Mouse (Mus musculus): ENCODE measurements around the gene Hist1h2bq. TPM values are rescaled to one million over a fixed set of nuclear protein-coding genes. Genes with fewer than 3 reads are reported as not detected.

Hist1h2bq gene
- 1.2 and 3.8 TPM in 2 replicates for polyA plus RNA-seq (2012; rRNA removed)

DNA sequence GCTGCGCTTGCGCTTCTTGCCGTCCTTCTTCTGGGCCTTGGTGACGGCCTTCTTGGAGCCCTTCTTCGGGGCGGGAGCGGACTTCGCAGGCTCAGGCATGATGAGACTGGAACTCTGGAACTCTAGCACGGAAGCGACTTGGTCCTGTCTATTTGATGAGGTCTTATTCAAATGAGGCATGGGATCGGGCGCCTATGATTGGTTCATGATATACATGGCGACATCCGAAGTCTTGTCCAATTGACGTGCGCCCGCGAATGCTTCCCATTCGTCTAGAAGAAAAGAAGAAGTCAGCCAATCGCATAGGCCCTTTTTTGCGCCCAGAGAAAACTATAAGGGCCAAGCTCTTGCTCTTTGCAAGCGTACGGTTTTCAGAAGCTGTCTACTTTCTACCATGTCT, at the start of gene Hist1h2bq, which contains the start of gene Hist1h2ao:
Hist1h2bq (minus strand) TSS at position 125 of the 400 bp plus-strand sequence.
Hist1h2ao (plus strand) TSS at position 393 of the 400 bp plus-strand sequence.

DNA sequence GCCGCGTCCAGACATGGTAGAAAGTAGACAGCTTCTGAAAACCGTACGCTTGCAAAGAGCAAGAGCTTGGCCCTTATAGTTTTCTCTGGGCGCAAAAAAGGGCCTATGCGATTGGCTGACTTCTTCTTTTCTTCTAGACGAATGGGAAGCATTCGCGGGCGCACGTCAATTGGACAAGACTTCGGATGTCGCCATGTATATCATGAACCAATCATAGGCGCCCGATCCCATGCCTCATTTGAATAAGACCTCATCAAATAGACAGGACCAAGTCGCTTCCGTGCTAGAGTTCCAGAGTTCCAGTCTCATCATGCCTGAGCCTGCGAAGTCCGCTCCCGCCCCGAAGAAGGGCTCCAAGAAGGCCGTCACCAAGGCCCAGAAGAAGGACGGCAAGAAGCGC, 23.5 kb upstream of the Hist1h2bq start, which contains the start of the genes Hist1h2ap and Hist1h2br:
Hist1h2ap (minus strand) TSS at position 47 of the 400 bp plus-strand sequence.
Hist1h2br (plus strand) TSS at position 283 of the 400 bp plus-strand sequence.

DNA sequence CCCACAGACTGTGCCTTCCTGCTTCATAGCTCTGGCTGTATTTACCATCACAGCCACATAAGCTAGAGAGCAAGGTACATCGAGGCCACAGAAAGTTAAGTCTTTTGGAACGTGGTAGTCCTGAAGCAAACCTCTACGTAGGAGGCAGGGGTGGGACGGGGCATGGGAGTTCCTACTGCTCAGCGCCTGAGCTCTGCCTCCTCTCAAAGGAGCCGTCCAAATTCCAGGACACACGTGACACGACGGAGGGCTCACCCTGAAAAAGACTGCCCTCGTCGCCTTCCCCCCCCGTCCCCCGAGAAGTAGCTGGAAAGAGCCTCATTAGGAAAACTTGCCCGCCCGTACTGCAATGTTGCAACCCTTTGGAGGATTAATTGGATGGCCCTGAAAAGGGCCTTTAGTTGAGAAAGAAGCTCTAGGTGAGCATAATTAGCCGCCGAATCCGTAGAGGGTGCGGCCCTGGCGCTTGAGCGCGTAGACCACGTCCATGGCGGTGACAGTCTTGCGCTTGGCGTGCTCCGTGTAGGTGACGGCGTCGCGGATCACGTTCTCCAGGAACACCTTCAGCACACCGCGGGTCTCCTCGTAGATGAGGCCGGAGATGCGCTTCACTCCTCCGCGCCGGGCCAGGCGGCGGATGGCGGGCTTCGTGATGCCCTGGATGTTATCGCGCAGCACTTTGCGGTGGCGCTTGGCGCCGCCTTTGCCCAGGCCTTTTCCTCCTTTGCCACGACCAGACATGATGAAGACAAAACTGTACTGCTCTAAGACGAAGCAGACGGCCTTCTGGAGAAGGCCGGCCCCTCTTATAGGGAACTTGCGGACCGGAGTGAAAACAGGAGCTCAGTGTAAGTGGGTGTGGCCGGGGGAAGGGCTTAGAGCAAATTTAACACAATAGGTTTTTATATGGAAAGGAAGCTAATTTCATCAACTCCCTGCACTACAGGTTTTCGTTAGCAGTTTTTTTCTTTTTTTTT, 21.7 kb upstream of the Hist1h2bq start, which contains the start of gene Hist1h4n:
Hist1h4n (minus strand) TSS at position 779 of the 977 bp plus-strand sequence.

DNA sequence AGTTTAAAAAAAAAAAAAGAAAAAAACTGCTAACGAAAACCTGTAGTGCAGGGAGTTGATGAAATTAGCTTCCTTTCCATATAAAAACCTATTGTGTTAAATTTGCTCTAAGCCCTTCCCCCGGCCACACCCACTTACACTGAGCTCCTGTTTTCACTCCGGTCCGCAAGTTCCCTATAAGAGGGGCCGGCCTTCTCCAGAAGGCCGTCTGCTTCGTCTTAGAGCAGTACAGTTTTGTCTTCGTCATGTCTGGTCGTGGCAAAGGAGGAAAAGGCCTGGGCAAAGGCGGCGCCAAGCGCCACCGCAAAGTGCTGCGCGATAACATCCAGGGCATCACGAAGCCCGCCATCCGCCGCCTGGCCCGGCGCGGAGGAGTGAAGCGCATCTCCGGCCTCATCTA, 1.5 kb upstream of the Hist1h2bq start, which contains the start of gene Hist1h4m:
Hist1h4m (plus strand) TSS at position 208 of the 400 bp plus-strand sequence.

DNA sequence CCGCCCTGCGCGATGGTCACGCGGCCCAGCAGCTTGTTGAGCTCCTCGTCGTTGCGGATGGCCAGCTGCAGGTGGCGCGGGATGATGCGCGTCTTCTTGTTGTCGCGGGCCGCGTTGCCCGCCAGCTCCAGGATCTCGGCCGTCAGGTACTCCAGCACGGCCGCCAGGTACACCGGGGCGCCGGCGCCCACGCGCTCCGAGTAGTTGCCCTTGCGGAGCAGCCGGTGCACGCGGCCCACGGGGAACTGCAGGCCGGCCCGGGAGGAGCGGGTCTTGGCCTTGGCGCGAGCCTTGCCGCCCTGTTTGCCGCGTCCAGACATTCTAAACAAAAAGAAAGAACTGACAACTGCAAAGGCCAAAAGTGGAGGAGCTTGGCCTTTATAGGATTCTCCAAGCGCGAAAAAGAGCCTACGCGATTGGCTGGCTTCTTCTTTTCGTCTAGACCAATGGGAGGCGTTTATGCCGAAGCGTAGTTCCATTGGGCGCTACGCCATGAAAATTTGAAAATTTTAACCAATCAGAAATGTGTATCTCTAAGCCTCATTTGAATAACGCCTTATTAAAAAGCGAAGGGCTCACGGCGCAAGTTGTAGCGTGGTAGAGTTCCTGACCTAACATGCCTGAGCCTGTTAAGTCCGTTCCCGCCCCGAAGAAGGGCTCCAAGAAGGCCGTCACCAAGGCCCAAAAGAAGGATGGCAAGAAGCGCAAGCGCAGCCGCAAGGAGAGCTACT, 22.9 kb downstream of the Hist1h2bq start, which contains the start of the genes Hist1h2an and Hist1h2bp:
Hist1h2an (minus strand) TSS at position 320 of the 731 bp plus-strand sequence.
Hist1h2bp (plus strand) TSS at position 563 of the 731 bp plus-strand sequence.

DNA sequence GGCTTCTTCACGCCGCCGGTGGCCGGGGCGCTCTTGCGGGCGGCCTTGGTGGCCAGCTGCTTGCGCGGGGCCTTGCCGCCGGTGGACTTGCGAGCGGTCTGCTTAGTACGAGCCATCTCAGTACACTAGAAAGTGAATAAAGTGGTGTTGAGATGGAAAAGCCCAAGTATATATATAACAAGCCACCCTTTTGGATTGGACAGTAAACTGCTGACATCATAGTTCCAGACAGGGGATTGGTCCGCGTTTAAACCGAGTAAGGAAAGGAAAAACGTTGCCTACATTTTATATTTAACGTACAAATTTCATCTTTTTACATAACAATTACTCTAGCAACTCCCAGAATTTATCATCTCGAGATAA, 26.8 kb downstream of the Hist1h2bq start, which contains the start of gene Hist1h3i:
Hist1h3i (minus strand) TSS at position 116 of the 363 bp plus-strand sequence.

DNA sequence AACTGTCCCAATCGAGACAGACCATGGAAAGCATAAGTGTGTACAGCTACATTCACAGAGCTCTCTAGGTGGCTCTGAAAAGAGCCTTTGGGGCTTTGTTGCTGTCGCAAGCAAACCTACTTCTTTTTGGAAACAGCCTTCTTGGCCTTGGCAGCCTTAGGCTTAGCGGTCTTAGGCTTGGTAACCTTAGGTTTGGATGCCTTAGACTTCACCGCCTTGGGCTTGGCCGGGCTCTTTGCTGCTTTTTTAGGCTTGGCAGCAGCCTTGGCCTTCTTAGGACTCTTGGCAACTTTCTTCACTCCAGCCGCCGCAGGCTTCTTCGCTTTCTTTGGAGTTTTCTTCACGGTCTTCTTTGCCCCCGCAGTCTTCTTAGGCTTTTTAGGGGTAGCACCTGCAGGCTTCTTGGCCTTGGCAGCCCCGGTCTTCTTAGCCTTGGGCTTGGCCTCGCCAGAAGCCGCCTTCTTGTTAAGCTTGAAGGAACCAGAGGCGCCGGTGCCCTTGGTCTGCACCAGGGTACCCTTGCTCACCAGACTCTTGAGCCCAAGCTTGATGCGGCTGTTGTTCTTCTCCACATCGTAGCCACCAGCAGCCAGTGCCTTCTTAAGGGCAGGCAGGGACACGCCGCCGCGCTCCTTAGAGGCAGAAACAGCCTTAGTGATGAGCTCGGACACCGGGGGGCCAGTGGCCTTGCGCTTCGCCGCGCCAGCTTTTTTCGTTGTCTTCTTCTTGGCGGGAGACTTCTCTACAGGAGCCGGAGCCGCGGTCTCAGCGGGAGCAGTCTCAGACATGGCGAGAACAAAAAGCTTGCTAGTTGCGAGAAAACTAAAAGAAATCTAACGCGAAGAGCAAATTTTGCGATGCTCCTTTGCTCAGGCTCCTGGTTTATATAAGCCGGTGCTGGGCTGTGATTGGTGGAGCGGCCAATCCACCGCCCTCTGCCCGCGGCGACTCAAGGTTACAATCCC, 29.9 kb downstream of the Hist1h2bq start, which contains the start of gene Hist1h1b:
Hist1h1b (minus strand) TSS at position 859 of the 965 bp plus-strand sequence.

Other genes with a start within 250 kb of the Hist1h2bq start
- gene Olfr1364, start 228.4 kb downstream of the Hist1h2bq start, polyA plus RNA-seq (2012; rRNA removed) = not detected in 2 replicates
- not detected in 2 replicates for gene Olfr1362, start 196.2 kb downstream of the Hist1h2bq start, polyA plus RNA-seq (2012; rRNA removed)
- not detected in 2 replicates for gene Olfr11, start 167.7 kb downstream of the Hist1h2bq start, polyA plus RNA-seq (2012; rRNA removed)
- gene Olfr1361, start 146.8 kb downstream of the Hist1h2bq start, polyA plus RNA-seq (2012; rRNA removed) = not detected in 2 replicates
- gene Olfr1360, start 132.8 kb downstream of the Hist1h2bq start, polyA plus RNA-seq (2012; rRNA removed) = not detected in 2 replicates
- gene Olfr1359, start 112.1 kb downstream of the Hist1h2bq start, polyA plus RNA-seq (2012; rRNA removed) = not detected in 2 replicates
- 1.0 and 1.4 TPM in 2 replicates for gene Hist1h2bl, start 94.1 kb downstream of the Hist1h2bq start, polyA plus RNA-seq (2012; rRNA removed)
- gene Hist1h2ai, start 93.8 kb downstream of the Hist1h2bq start, polyA plus RNA-seq (2012; rRNA removed) = 3.4 and 7.2 TPM in 2 replicates
- 7.7 and 8.9 TPM in 2 replicates for gene Hist1h3h, start 92.5 kb downstream of the Hist1h2bq start, polyA plus RNA-seq (2012; rRNA removed)
- 2.3 and 3.4 TPM in 2 replicates for gene Hist1h2bm, start 88.2 kb downstream of the Hist1h2bq start, polyA plus RNA-seq (2012; rRNA removed)
- gene Hist1h4j, start 75.1 kb downstream of the Hist1h2bq start, polyA plus RNA-seq (2012; rRNA removed) = 4.5 TPM in 2 replicates
- gene Hist1h4k, start 59.7 kb downstream of the Hist1h2bq start, polyA plus RNA-seq (2012; rRNA removed) = 5.4 and 10.0 TPM in 2 replicates
- gene Hist1h2ak, start 56.4 kb downstream of the Hist1h2bq start, polyA plus RNA-seq (2012; rRNA removed) = 4.8 and 5.9 TPM in 2 replicates
- 1.6 and 3.0 TPM in 2 replicates for gene Hist1h2bn, start 56.1 kb downstream of the Hist1h2bq start, polyA plus RNA-seq (2012; rRNA removed)
- gene Hist1h1b, start 29.6 kb downstream of the Hist1h2bq start, polyA plus RNA-seq (2012; rRNA removed) = 0.70 and 1.2 TPM in 2 replicates
- 6.0 and 8.7 TPM in 2 replicates for gene Hist1h3i, start 26.8 kb downstream of the Hist1h2bq start, polyA plus RNA-seq (2012; rRNA removed)
- gene Hist1h2an, start 23.0 kb downstream of the Hist1h2bq start, polyA plus RNA-seq (2012; rRNA removed) = 1.2 and 1.3 TPM in 2 replicates
- 0.28 and 0.64 TPM in 2 replicates for gene Hist1h2bp, start 22.7 kb downstream of the Hist1h2bq start, polyA plus RNA-seq (2012; rRNA removed)
- not detected in 2 replicates for gene Hist1h2ao, start 268 bp upstream of the Hist1h2bq start, polyA plus RNA-seq (2012; rRNA removed)
- not detected in 2 replicates for gene Hist1h4m, start 1.5 kb upstream of the Hist1h2bq start, polyA plus RNA-seq (2012; rRNA removed)
- 7.9 and 9.3 TPM in 2 replicates for gene Hist1h4n, start 22.0 kb upstream of the Hist1h2bq start, polyA plus RNA-seq (2012; rRNA removed)
- gene Hist1h2ap, start 23.3 kb upstream of the Hist1h2bq start, polyA plus RNA-seq (2012; rRNA removed) = 8.6 and 10.7 TPM in 2 replicates
- gene Hist1h2br, start 23.5 kb upstream of the Hist1h2bq start, polyA plus RNA-seq (2012; rRNA removed) = 1.7 and 2.6 TPM in 2 replicates
- 12.3 and 13.4 TPM in 2 replicates for gene Zfp184, start 134.9 kb upstream of the Hist1h2bq start, polyA plus RNA-seq (2012; rRNA removed)
- 0.03 and 0.04 TPM in 2 replicates for gene Pom121l2, start 171.0 kb upstream of the Hist1h2bq start, polyA plus RNA-seq (2012; rRNA removed)
- not detected in 2 replicates for gene Prss16, start 199.5 kb upstream of the Hist1h2bq start, polyA plus RNA-seq (2012; rRNA removed)
- 0.89 and 1.4 TPM in 2 replicates for gene Hist1h2ah, start 225.4 kb upstream of the Hist1h2bq start, polyA plus RNA-seq (2012; rRNA removed)
- 2.4 and 3.9 TPM in 2 replicates for gene Hist1h2bk, start 225.7 kb upstream of the Hist1h2bq start, polyA plus RNA-seq (2012; rRNA removed)
- 7.9 and 9.4 TPM in 2 replicates for gene Hist1h4i, start 231.2 kb upstream of the Hist1h2bq start, polyA plus RNA-seq (2012; rRNA removed)
- 6.1 and 6.9 TPM in 2 replicates for gene Hist1h2ag, start 232.7 kb upstream of the Hist1h2bq start, polyA plus RNA-seq (2012; rRNA removed)
- gene Hist1h2bj, start 233.0 kb upstream of the Hist1h2bq start, polyA plus RNA-seq (2012; rRNA removed) = 3.2 and 4.0 TPM in 2 replicates